Mouse (Mus musculus) MEL (cell line): ENCODE measurements around the gene Cwc15. TPM values are rescaled to one million over a fixed set of nuclear protein-coding genes. Genes with fewer than 3 reads are reported as not detected.

Experiments
- DNase-seq: peaks from one replicate; pipeline ENCODE4 v3.0.0; 2011; ENCODE audit warnings: low read depth, low spot score
- H3K27ac ChIP-seq: 2 replicates; pipeline ENCODE4 v1.5.1; 2012; ENCODE audit warnings: low read depth, mild to moderate bottlenecking, control low read depth, low read length, moderate library complexity; ENCODE audit not compliant: control insufficient read depth
- H3K27me3 ChIP-seq, 2 experiments: fragments of 150-350 bp in 1 of 2; sonication (generic) in 1 of 2; 2 replicates each; pipeline ENCODE4 v1.6.1; 2012; ENCODE audit warnings: low read length in 2 of 2, mild to moderate bottlenecking in 2 of 2, improper control_type of control experiment in 1 of 2, moderate library complexity in 1 of 2; ENCODE audit not compliant: insufficient read depth in 2 of 2, control insufficient read depth in 1 of 2
- H3K36me3 ChIP-seq, 2 experiments: 2 replicates each; pipeline ENCODE4 v1.6.1; 2012 to 2014; ENCODE audit warnings: low read length in 2 of 2, improper control_type of control experiment in 1 of 2, inconsistent platforms in 1 of 2, mild to moderate bottlenecking in 1 of 2; ENCODE audit not compliant: insufficient read depth in 2 of 2, control insufficient read depth in 1 of 2
- H3K4me1 ChIP-seq, 2 experiments: fragments of 150-350 bp in 1 of 2; sonication (generic) in 1 of 2; 2 replicates each; pipeline ENCODE4 v1.6.1; 2012; ENCODE audit warnings: low read length in 2 of 2, improper control_type of control experiment in 1 of 2, mild to moderate bottlenecking in 1 of 2; ENCODE audit not compliant: insufficient read depth in 2 of 2, control insufficient read depth in 1 of 2
- H3K4me3 ChIP-seq, 2 experiments: fragments of 150-350 bp in 1 of 2; sonication (generic) in 1 of 2; 2 replicates each; pipeline ENCODE4 v1.5.1; 2012; ENCODE audit warnings: low read depth in 2 of 2, low read length in 2 of 2, mild to moderate bottlenecking in 2 of 2, moderate library complexity in 2 of 2, control low read depth in 1 of 2, improper control_type of control experiment in 1 of 2; ENCODE audit not compliant: control insufficient read depth in 1 of 2, insufficient read depth in 1 of 2
- H3K79me2 ChIP-seq: 2 replicates; pipeline ENCODE4 v1.6.1; 2012; ENCODE audit warnings: mild to moderate bottlenecking, low read length, moderate library complexity; ENCODE audit not compliant: control insufficient read depth, poor library complexity, insufficient read depth
- H3K9ac ChIP-seq: 2 replicates; pipeline ENCODE4 v1.6.1; 2012; ENCODE audit warnings: low read depth, mild to moderate bottlenecking, control low read depth, low read length, moderate library complexity; ENCODE audit not compliant: control insufficient read depth, poor library complexity, severe bottlenecking
- H3K9me3 ChIP-seq: fragments of 150-350 bp; sonication (generic); replicated peaks from 2 replicates; pipeline ENCODE4 v1.6.1; 2012; ENCODE audit warnings: mild to moderate bottlenecking, low read length, improper control_type of control experiment, moderate library complexity; ENCODE audit not compliant: insufficient read depth
- BHLHE40 ChIP-seq: IDR thresholded peaks from 2 replicates; pipeline ENCODE4 v1.6.1; 2012; ENCODE audit warnings: low read depth, mild to moderate bottlenecking, inconsistent platforms, low read length, improper control_type of control experiment, borderline replicate concordance
- CHD2 ChIP-seq: IDR thresholded peaks from 2 replicates; pipeline ENCODE4 v1.6.1; 2011; ENCODE audit warnings: low read length, improper control_type of control experiment
- CTCF ChIP-seq, 3 experiments: IDR thresholded peaks in 2 of 3; conservative IDR thresholded peaks in 1 of 3; 2 replicates each; pipeline ENCODE4 v1.5.1; 2011 to 2012; ENCODE audit warnings: low read length in 3 of 3, low read depth in 2 of 3, mild to moderate bottlenecking in 2 of 3, improper control_type of control experiment in 1 of 3, inconsistent platforms in 1 of 3, mixed read lengths in 1 of 3, moderate library complexity in 1 of 3; ENCODE audit not compliant: control insufficient read depth in 1 of 3, insufficient read depth in 1 of 3, poor library complexity in 1 of 3, severe bottlenecking in 1 of 3
- E2F4 ChIP-seq: IDR thresholded peaks from 2 replicates; pipeline ENCODE4 v1.6.1; 2011; ENCODE audit warnings: low read depth, low read length, improper control_type of control experiment, borderline replicate concordance
- EP300 ChIP-seq, 2 experiments: IDR thresholded peaks; 2 replicates each; pipeline ENCODE4 v1.6.1; 2011; ENCODE audit warnings: improper control_type of control experiment in 2 of 2, low read length in 2 of 2, low read depth in 1 of 2, mild to moderate bottlenecking in 1 of 2
- GABPA ChIP-seq: IDR thresholded peaks from 2 replicates; pipeline ENCODE4 v1.6.1; 2012; ENCODE audit warnings: low read depth, mild to moderate bottlenecking, inconsistent platforms, low read length, improper control_type of control experiment, moderate library complexity
- GATA1 ChIP-seq: IDR thresholded peaks from 2 replicates; pipeline ENCODE4 v1.6.1; 2011; ENCODE audit warnings: low read depth, low read length, improper control_type of control experiment
- HCFC1 ChIP-seq: IDR thresholded peaks from 2 replicates; pipeline ENCODE4 v1.6.1; 2012; ENCODE audit warnings: low read depth, mild to moderate bottlenecking, inconsistent platforms, low read length, improper control_type of control experiment, moderate library complexity
- JUND ChIP-seq: IDR thresholded peaks from 2 replicates; pipeline ENCODE4 v1.6.1; 2011; ENCODE audit warnings: low read depth, mild to moderate bottlenecking, improper control_type of control experiment, low read length
- KAT2A ChIP-seq: conservative IDR thresholded peaks from 2 replicates; pipeline ENCODE4 v1.6.1; 2012; ENCODE audit warnings: low read depth, low read length, improper control_type of control experiment, inconsistent platforms
- MAFK ChIP-seq: IDR thresholded peaks from 2 replicates; pipeline ENCODE4 v1.6.1; 2011; ENCODE audit warnings: low read depth, mild to moderate bottlenecking, low read length, improper control_type of control experiment, borderline replicate concordance
- MAX ChIP-seq: IDR thresholded peaks from 2 replicates; pipeline ENCODE4 v1.6.1; 2011; ENCODE audit warnings: low read length, improper control_type of control experiment
- MYB ChIP-seq: IDR thresholded peaks from 2 replicates; pipeline ENCODE4 v1.6.1; 2011; ENCODE audit warnings: mild to moderate bottlenecking, low read depth, low read length, improper control_type of control experiment
- SMC3 ChIP-seq: IDR thresholded peaks from 2 replicates; pipeline ENCODE4 v1.6.1; 2011; ENCODE audit warnings: low read depth, low read length, improper control_type of control experiment
- TBP ChIP-seq: IDR thresholded peaks from 2 replicates; pipeline ENCODE4 v1.8.0; 2011; ENCODE audit warnings: low read depth, low read length, improper control_type of control experiment
- TCF12 ChIP-seq: IDR thresholded peaks from 2 replicates; pipeline ENCODE4 v1.6.1; 2014; ENCODE audit warnings: low read depth, mild to moderate bottlenecking, inconsistent platforms, low read length, improper control_type of control experiment, moderate library complexity
- USF1 ChIP-seq: IDR thresholded peaks from 2 replicates; pipeline ENCODE4 v1.6.1; 2014; ENCODE audit warnings: low read depth, mild to moderate bottlenecking, inconsistent platforms, low read length, improper control_type of control experiment, moderate library complexity
- USF2 ChIP-seq, 2 experiments: IDR thresholded peaks; 2 replicates each; pipeline ENCODE4 v1.6.1; 2011 to 2012; ENCODE audit warnings: improper control_type of control experiment in 2 of 2, low read length in 2 of 2, borderline replicate concordance in 1 of 2, inconsistent platforms in 1 of 2, low read depth in 1 of 2, mild to moderate bottlenecking in 1 of 2; ENCODE audit not compliant: insufficient read depth in 1 of 2
- ZNF384 ChIP-seq: IDR thresholded peaks from 2 replicates; pipeline ENCODE4 v1.6.1; 2012; ENCODE audit warnings: low read depth, mild to moderate bottlenecking, inconsistent platforms, low read length, improper control_type of control experiment
- polyA plus RNA-seq, 2 experiments: library from polyadenylated mRNA; stranded (reverse) in 1 of 2; unstranded in 1 of 2; fragments of >175 nt in 1 of 2; fragments of >200 nt in 1 of 2; gene quantifications; 2 replicates each; pipeline versions ENCODE4 v1.2.1 to v1.2.4; 2012; ENCODE audit warnings: low replicate concordance in 2 of 2, low read depth in 1 of 2; ENCODE audit not compliant: insufficient read length in 2 of 2, insufficient read depth in 1 of 2, missing spikeins in 1 of 2
- total RNA-seq: library from RNA; depleted of rRNA; stranded (reverse); fragments of 300-350 nt; gene quantifications from 2 replicates; pipeline ENCODE4 v1.2.3, GENCODE M21; 2012

Gene Cwc15
- total and polyA plus RNA-seq, 3 experiments: 196 to 562 (median 331) TPM

- H3K36me3 ChIP-seq: no peaks in the 10 kb centered on the region
- no peaks in the 10 kb centered on the region for H3K4me1 ChIP-seq
- H3K9me3 ChIP-seq: no peaks in the 10 kb centered on the region
- peaks cover 45 to 56% of the 10 kb centered on the region in 2 experiments for H3K27me3 ChIP-seq
- TF ChIP-seq EP300 (IDR thresholded peaks at IDR 0.05; ENCODE audit: low read depth in 1 of 2, low read length in 2 of 2) (no peak), E2F4 (no peak), MAFK (no peak), KAT2A (no peak), CTCF (IDR thresholded peaks at IDR 0.05 in 2 of 3, conservative IDR thresholded peaks at IDR 0.05 in 1 of 3; ENCODE audit: control insufficient read depth in 1 of 3, insufficient read depth in 1 of 3, low read depth in 2 of 3, low read length in 3 of 3, poor library complexity in 1 of 3, severe bottlenecking in 1 of 3) (no peak), SMC3 (no peak), GATA1 (no peak), TBP (no peak), HCFC1 (no peak), USF2 (IDR thresholded peaks at IDR 0.05; ENCODE audit: borderline replicate concordance in 1 of 2, insufficient read depth in 1 of 2, low read depth in 1 of 2, low read length in 2 of 2) (no peak), GABPA (no peak), JUND (no peak), MYB (no peak), TCF12 (no peak), USF1 (no peak), CHD2 (no peak), BHLHE40 (no peak)
- TF ChIP-seq, all 39 proteins: peak for 0
- DNase-seq: no peak
- Histone ChIP-seq H3K4me3 (no peak overlapping the region), H3K27ac (no peak overlapping the region), H3K9ac (no peak overlapping the region), H3K79me2 (no peaks in the 10 kb centered on the region)
These were observed 31.9 kb downstream of the Cwc15 start for GRCm38 (mm10) chr9:14532283-14532682.

- H3K9me3 ChIP-seq: no peaks in the 10 kb centered on the region
- H3K4me3 ChIP-seq: no peak overlapping the region
- DNase-seq: no peak
- no peak overlapping the region for H3K27ac ChIP-seq
- TF ChIP-seq MAX (no peak), BHLHE40 (no peak), ZNF384 (no peak)
- no peaks in the 10 kb centered on the region for H3K79me2 ChIP-seq
- H3K9ac ChIP-seq: no peak overlapping the region
- peaks cover 40 to 48% of the 10 kb centered on the region in 2 experiments for H3K27me3 ChIP-seq
- H3K36me3 ChIP-seq: no peaks in the 10 kb centered on the region
- H3K4me1 ChIP-seq: no peaks in the 10 kb centered on the region
These were observed 33.2 kb downstream of the Cwc15 start for GRCm38 (mm10) chr9:14533659-14534058.
